Mouse (Mus musculus): ENCODE data around the gene Grm3.

Gene Grm3

GRCm38 (mm10) chr5:9724956-9725600 is at the start of gene Grm3:
TSS of gene Grm3 (minus strand) at chr5:9725170.
- peak; percentile 47 for DNase-seq (ENCODE audit: low spot score)

DNA sequence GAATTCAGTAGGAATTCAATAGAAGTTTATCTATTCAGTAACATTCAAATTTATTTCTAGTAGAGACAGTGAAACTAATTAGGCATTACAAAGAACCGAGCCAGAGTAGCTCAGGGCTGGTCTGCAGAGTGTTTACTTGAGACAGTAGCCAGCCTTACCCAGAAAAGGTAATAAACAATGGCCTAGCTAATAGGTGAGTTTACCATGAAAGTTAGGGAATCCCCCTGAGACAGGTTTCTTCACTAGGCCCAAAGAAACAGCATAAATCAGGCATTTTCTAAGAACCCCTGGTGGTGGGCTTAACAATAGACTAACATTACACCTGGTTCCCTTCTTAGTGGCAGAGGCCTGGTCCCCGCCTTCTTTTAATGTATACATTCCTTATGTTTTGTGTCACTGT is 30.8 kb upstream of the Grm3 start:
- DNase-seq (ENCODE audit: low spot score): no peak

DNA sequence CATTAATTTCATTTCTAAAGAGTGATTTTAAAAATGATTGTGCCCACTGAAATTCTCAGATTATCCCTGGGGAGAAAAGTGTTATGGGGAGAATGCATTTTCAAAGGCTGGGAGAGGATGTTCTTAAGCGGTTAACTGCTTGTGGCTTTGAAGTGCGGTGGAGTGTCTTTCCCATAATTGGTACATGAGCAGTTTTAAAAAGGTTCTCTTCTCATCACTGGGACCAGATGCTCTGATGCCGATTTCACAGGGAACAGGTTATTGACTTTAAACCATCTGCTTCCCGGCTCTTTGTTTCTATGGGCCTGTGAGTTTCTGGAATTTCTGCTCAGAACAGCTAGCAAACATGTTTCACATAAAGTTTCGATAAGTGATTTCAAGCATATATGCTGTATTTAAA is 23.2 kb upstream of the Grm3 start:
- DNase-seq (ENCODE audit: low spot score): no peak

GRCm38 (mm10) chr5:9744120-9744519 is 19.1 kb upstream of the Grm3 start:
- DNase-seq (ENCODE audit: low spot score): no peak

DNA sequence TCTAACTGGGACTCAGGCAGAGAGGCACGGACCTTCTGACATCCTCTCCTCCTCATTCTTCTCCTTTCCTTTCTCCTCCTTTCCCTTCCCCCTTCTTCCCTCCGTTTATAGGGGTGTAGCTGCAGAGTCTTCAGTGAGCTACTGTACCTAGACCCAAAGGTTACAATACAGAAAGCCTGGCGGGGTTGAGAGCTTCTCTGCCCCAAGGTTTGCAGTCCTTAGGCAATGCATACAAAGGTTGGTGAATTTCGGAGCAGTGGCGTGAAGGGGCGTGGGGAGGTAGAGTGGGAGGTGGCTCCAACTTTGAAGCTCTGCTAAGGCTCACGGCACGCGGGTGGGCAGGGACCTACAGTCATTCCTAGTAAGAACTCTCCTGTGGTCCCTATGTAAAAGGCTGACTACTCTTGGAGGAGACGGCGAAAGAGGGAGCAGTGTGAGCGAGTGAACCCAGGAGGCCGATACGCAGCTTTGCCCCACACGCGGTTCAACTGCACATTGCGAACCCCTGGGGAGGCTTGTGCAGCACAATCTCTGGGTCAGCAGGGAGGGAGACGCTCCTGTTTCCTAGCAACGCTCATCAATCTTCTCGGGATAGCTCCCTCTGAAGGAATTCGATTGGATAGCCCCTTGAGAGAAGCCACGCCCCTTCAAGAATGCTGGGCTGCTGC is 765 bp upstream of the Grm3 start:
- peak; percentile 94 for DNase-seq (ENCODE audit: low spot score)

DNA sequence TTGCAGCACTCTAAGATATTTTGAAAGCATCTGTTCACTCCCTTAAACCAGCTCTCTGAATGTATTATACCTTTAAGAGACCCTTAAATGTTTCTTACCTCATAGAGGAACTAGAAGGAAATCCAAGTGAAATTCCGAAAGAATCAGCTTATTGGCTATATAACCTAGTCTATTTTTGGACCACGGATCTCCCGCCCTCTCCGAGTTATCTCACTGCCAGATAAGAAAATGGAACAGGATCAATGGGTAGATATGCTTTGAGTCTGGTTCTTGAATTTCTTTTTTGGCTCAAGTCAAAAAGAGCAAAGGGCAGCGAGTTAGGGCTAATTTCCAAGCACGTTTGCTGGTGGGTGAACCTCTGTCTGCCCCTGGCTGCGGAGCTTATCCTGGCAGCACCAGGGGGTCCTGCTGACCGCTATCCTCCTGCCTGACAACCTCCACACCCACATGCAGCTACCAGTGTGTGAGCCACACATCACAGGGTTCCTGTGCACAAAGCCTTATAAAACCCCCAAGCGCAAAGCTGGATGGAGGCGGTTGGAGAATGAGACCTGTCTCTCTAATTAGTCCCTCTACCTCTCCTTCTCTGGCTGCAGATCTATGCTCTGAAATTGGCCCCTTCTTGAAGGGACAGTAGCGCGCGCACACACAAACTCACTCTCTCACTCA is 549 bp downstream of the Grm3 start:
- DNase-seq (ENCODE audit: low spot score): peak; percentile 5

GRCm38 (mm10) chr5:9721136-9721535 is 3.8 kb downstream of the Grm3 start:
- no peak for DNase-seq (ENCODE audit: low spot score)

- DNase-seq (ENCODE audit: low spot score): no peak
These were observed 8.7 kb downstream of the Grm3 start for GRCm38 (mm10) chr5:9716295-9716694.

DNA sequence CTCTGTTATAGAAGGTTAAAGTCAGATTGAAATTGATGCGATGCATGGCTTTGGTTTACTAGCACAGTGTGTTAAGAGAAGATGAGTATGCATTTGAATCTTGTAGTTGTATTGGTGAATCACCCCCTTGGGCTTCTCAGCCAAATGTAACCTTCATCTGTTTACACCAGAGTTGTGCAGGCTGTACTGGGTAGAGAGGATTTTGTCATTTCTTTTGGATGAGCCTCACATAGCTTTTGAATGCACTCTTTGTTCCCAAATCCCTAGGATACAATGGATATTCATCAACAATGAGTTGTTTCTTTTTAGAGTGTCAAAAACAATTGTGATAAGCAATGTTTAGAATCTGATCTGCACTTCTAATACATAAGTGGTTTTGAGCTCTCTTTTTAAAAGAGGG is 17.9 kb downstream of the Grm3 start:
- no peak for DNase-seq (ENCODE audit: low spot score)

DNA sequence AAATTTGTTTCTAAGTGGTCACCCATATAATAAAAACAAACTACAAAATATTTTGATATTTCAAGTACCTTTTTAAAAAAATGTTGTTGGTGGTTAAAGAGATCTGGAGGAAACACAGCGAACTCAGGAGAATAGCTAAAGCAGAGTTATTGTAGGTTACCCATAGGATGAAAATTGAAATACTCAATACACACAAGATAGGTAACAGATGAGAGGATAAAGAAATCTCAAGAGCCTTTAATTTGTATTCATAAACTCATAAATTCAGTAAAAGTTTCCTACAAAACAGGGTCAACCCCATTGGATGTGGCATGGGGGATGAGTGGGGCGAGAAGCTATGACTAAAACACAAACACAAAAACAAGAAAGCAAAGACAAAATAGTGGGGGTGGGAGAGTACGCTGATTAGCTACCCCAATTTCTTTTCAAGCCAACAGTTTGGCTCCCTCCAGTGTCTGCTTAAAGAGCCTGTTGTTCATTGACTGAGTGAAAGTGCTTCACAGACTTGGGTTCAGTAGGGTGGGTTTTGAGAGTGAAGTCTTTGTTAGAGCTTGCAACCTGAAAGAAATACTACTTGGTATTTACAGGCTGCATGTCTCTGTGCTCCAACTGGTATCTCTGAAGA is 21.5 kb downstream of the Grm3 start:
- DNase-seq (ENCODE audit: low spot score): peak; percentile 11

DNA sequence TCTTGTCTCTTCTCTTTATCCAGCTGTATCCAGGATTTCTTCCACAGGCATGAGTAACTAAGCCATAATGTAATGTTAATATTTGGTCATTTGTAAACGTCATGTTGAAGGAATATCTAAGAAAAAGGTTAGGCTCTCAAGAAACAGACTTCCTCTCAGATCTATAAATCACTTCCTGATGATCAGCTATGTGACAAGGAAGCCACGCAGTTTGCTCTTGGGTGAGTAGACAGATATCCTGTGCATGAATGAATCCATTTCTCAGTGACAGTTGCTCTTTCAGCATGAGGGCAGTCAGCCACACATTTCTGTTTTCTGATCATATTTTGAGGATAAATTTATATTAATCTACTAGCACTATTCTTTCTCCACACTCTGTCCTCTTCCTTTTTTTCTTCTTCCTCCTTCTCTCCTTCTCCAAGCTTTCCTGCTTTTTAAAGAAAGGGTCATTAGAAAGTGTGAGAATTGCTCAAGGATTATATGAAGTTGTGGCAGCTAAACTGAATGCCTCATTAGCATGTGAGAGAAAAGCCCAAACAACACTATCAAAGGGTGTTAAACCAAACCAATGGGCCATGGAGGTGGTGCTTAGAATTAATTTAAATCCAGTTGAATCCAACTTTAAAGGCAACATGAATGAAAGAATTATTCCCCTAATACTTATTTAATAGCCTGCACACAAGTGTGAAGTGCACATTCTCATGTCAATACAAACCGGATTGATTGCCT is 22.1 kb downstream of the Grm3 start:
- DNase-seq (ENCODE audit: low spot score): peak; percentile 11

- no peak for DNase-seq (ENCODE audit: low spot score)
These were observed 32.6 kb downstream of the Grm3 start for GRCm38 (mm10) chr5:9692333-9692732.

- no peak for DNase-seq (ENCODE audit: low spot score)
These were observed 34.2 kb downstream of the Grm3 start for GRCm38 (mm10) chr5:9690599-9691242.

DNA sequence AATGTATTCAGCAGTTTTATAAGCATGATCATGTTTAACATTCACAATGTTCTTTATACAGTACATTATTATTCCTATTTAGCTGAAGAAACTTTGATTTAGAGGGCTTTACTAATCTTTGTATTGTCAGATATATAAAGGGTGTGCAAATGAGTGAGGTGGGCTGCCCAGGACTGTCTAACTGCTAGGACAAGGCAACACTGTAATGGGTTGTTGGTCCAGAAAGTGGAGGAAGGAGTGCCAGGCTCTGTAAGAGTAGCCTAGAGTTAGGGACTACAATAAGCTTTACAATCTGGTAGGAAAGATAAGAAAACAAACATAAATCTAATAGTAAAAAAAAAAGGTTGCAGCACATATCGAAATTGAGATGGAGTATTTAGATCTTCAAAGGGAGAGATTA is 34.8 kb downstream of the Grm3 start:
- no peak for DNase-seq (ENCODE audit: low spot score)

GRCm38 (mm10) chr5:9683204-9683603 is 41.8 kb downstream of the Grm3 start:
- DNase-seq (ENCODE audit: low spot score): no peak

DNA sequence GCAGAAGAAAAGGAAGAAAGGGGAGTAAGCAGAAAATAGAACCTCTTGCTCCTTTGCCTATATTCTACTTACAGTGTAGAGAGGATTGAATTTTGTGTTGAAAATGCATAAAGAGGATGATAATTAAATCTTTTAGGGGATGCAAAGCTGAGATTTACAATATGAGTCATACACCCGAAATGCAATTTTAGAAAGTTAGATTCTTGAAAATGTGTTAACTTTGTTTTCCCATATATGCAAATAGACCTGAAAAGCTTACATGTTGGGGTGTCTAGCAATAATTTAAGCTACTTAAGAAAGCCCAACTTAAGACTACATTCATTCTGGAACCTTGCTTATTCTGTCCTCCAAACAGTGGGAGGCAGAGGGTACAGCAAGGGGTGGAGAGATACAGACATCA is 56.0 kb downstream of the Grm3 start:
- DNase-seq (ENCODE audit: low spot score): no peak

GRCm38 (mm10) chr5:9663416-9663815 is 61.6 kb downstream of the Grm3 start:
- no peak for DNase-seq (ENCODE audit: low spot score)

DNA sequence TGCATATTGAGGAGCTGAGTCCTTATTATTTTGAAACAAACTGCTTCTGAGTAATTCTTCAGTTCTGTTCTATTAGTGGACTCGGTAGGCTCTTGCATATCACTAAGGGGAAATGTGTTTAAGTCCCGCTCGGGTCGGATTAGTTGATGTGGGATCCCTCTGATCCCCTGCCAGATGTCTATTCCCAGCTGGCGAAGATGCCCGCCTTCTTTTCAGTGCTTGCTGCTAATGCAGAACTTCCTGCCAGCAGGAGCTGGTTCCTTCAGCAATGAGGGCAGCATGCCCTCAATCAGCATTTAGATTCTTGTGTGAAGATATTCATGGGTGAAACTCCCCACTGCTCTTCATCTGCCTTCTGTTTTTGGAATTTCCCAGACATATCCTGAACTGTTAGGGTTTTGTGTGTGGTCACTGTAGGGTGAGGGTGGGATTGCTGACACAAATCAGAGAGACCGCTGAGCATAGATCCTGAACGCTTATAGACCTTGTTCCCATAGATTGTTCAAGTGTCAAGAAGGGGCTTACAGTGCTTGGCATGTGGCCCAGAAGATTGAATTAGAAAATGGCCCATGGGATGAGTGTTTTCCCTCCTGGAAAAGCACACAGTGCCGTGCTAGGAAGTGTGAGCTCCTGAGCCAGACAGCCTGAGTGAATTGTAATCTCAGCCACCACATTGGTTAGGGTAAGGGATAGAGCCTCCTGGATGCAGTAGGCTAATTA is 62.9 kb downstream of the Grm3 start:
- DNase-seq (ENCODE audit: low spot score): no peak

- DNase-seq (ENCODE audit: low spot score): no peak
These were observed 86.4 kb downstream of the Grm3 start for GRCm38 (mm10) chr5:9638612-9639011.

DNA sequence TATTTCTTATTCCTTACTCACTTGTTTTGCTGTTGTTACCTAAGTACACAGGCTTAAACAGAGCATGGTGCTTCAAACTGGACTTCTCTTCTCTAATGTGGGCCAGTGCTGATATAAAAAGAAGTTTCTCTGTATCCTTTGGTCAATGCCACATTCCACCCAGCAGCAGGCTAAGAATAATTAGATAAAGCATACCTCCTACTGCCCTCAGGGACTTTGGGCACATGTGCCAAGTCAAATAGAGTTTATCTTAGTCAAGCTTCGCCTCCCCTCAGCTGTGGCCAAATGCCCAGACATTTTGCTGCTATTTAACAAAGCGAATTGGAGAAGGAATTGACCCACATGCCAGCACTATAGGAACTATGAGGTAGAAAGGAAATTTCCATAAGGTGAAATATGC is 97.8 kb downstream of the Grm3 start:
- no peak for DNase-seq (ENCODE audit: low spot score)

- DNase-seq (ENCODE audit: low spot score): no peak
These were observed 100.6 kb downstream of the Grm3 start for GRCm38 (mm10) chr5:9624396-9624795.
